Comparison of ENCODE assay signal across 8 mouse cellular contexts in genomic region chr12:111038231-111038975, GRCm38 (mm10). TPM values are rescaled to one million over a fixed set of nuclear protein-coding genes. Genes with fewer than 3 reads are reported as not detected.
A peak's percentile ranks its signal among the peaks of the same experiment; 100 is the strongest.
DNase-seq lines count a peak whose midpoint lies in the region; ATAC-seq lines count a peak whose summit lies in the region.

No protein-coding gene starts in this region.

- 0 out of 2 replicates have a peak, but pooled peaks cover under 1% of the 10 kb centered on the region for H3K36me3 ChIP-seq in hindbrain, embryonic 16.5 days (ENCODE audit: control insufficient read depth, insufficient read depth, low read length)
- H3K36me3 ChIP-seq in limb, embryonic 11.5 days (ENCODE audit: control insufficient read depth, insufficient read depth, low read length) = peaks cover 3% of the 10 kb centered on the region; the same call in 1 of the 2 replicates
- H3K36me3 ChIP-seq in midbrain, embryonic 10.5 days = peaks cover 12% of the 10 kb centered on the region

- peak; percentile 56 for DNase-seq in cerebellum, adult 11 months
- no peak for DNase-seq in cerebellum, adult 9-11 months
- DNase-seq in cerebellum, postnatal 25 days = peak; percentile 68 to 70
- DNase-seq in gastrocnemius, adult 18-20 months (ENCODE audit: low spot score) = peak; percentile 48
- DNase-seq in limb, embryonic 11.5 days (ENCODE audit: low spot score) = peak; percentile 92
- peak; percentile 80 for DNase-seq in midbrain, embryonic 10.5 days (ENCODE audit: low spot score)
- peak; percentile 48 for DNase-seq in spleen, adult 12 weeks (ENCODE audit: low spot score)

- H3K4me2 ChIP-seq in hindbrain, embryonic 16.5 days (ENCODE audit: low read length) = peak overlapping the region; percentile 87
- peak overlapping the region; percentile 91 for H3K4me2 ChIP-seq in limb, embryonic 11.5 days (ENCODE audit: low read depth, severe bottlenecking)

- peak overlapping the region; percentile 87 for H3K9ac ChIP-seq in hindbrain, embryonic 16.5 days (ENCODE audit: low read depth, low read length)
- peak overlapping the region; percentile 92 for H3K9ac ChIP-seq in limb, embryonic 11.5 days (ENCODE audit: low read length)

- peak; percentile 70 for ATAC-seq in hindbrain, embryonic 16.5 days
- ATAC-seq in limb, embryonic 11.5 days (ENCODE audit: insufficient number of reproducible peaks, low FRiP score, low TSS enrichment, low read depth) = peak; percentile 48

- no peaks in the 10 kb centered on the region for H3K9me3 ChIP-seq in hindbrain, embryonic 16.5 days (ENCODE audit: control insufficient read depth, low read length)
- H3K9me3 ChIP-seq in limb, embryonic 11.5 days (ENCODE audit: control insufficient read depth, low read length) = no peaks in the 10 kb centered on the region
- H3K9me3 ChIP-seq in midbrain, embryonic 10.5 days (replicated peaks) = no peaks in the 10 kb centered on the region

- H3K4me1 ChIP-seq in hindbrain, embryonic 16.5 days (ENCODE audit: control insufficient read depth, insufficient read depth, low read depth, low read length) = peaks cover 15% of the 10 kb centered on the region
- H3K4me1 ChIP-seq in limb, embryonic 11.5 days (ENCODE audit: control insufficient read depth, insufficient read depth, low read length) = 0 out of 2 replicates have a peak, but pooled peaks cover 6% of the 10 kb centered on the region
- H3K4me1 ChIP-seq in midbrain, embryonic 10.5 days = peaks cover 42% of the 10 kb centered on the region

- WGBS in hindbrain, embryonic 16.5 days = under 1% methylated on average over 54 of the region's 54 CpGs
- WGBS in limb, embryonic 11.5 days = under 1% methylated on average over 54 of the region's 54 CpGs
- WGBS in midbrain, embryonic 10.5 days = under 1% methylated on average over 54 of the region's 54 CpGs

- H3K4me3 ChIP-seq in hindbrain, embryonic 16.5 days (ENCODE audit: low read length) = peak overlapping the region; percentile 71
- peak overlapping the region; percentile 98 for H3K4me3 ChIP-seq in limb, embryonic 11.5 days (ENCODE audit: low read depth, low read length)
- peak overlapping the region; percentile 89 for H3K4me3 ChIP-seq in midbrain, embryonic 10.5 days

- no peaks in the 10 kb centered on the region for H3K27me3 ChIP-seq in hindbrain, embryonic 16.5 days (replicated peaks; ENCODE audit: control insufficient read depth, insufficient read depth, low read length)
- H3K27me3 ChIP-seq in limb, embryonic 11.5 days (ENCODE audit: control insufficient read depth, insufficient read depth, low read length) = no peaks in the 10 kb centered on the region
- H3K27me3 ChIP-seq in midbrain, embryonic 10.5 days (ENCODE audit: low read depth, poor library complexity, severe bottlenecking) = no peaks in the 10 kb centered on the region

- peak overlapping the region; percentile 99 for H3K27ac ChIP-seq in hindbrain, embryonic 16.5 days (ENCODE audit: low read depth, low read length)
- peak overlapping the region; percentile 98 for H3K27ac ChIP-seq in limb, embryonic 11.5 days (replicated peaks; ENCODE audit: low read depth, low read length)
- H3K27ac ChIP-seq in midbrain, embryonic 10.5 days (replicated peaks) = peak overlapping the region; percentile 99

RNA-seq across cellular contexts. Expression of gene Rcor1, which starts 0.7 kb away (rescaled TPM):
- total RNA-seq in gastrocnemius, adult 18-20 months (2021) = 1 to 10 TPM; 6.1 to 8.1 TPM
- polyA plus RNA-seq in hindbrain, embryonic 16.5 days (2015; fragmentation: Nextera tagmentation; extraction: Ambion mirVana) = 4.1 and 4.5 TPM in 2 replicates
- polyA plus RNA-seq in limb, embryonic 11.5 days (2014; fragmentation: Nextera tagmentation; extraction: Ambion mirVana) = 15.1 and 17.9 TPM in 2 replicates
- 5.9 and 6.0 TPM in 2 replicates for polyA plus RNA-seq in midbrain, embryonic 10.5 days (2016; fragmentation: Nextera tagmentation; extraction: Ambion mirVana)

RNA-seq across cellular contexts. Expression of gene Ankrd9, which starts 59.6 kb away (rescaled TPM):
- 100 to 1,000 TPM; 109 to 181 TPM for total RNA-seq in gastrocnemius, adult 18-20 months (2021)
- 12.2 and 14.2 TPM in 2 replicates for polyA plus RNA-seq in hindbrain, embryonic 16.5 days (2015; fragmentation: Nextera tagmentation; extraction: Ambion mirVana)
- polyA plus RNA-seq in limb, embryonic 11.5 days (2014; fragmentation: Nextera tagmentation; extraction: Ambion mirVana) = 12.5 and 14.5 TPM in 2 replicates
- 16.5 and 19.4 TPM in 2 replicates for polyA plus RNA-seq in midbrain, embryonic 10.5 days (2016; fragmentation: Nextera tagmentation; extraction: Ambion mirVana)
